Mouse (Mus musculus) G1E (cell line): Measurements from ENCODE around the gene Slc25a25.

Experiments used
- CTCF ChIP-seq: IDR thresholded peaks from 2 replicates; pipeline ENCODE4 v1.5.1; 2012; ENCODE audit warnings: low read depth, low read length, inconsistent platforms, mixed read lengths
- GATA1 ChIP-seq: IDR thresholded peaks from 2 replicates; pipeline ENCODE4 v1.6.1; 2012; ENCODE audit warnings: borderline replicate concordance, low read length, inconsistent platforms, mixed read lengths
- GATA2 ChIP-seq: IDR thresholded peaks from 2 replicates; pipeline ENCODE4 v1.6.1; 2012; ENCODE audit warnings: low read depth, low read length, inconsistent platforms, borderline replicate concordance
- POLR2AphosphoS5 ChIP-seq: IDR thresholded peaks from 2 replicates; pipeline ENCODE4 v1.6.1; 2012; ENCODE audit warnings: low read depth, low read length, inconsistent platforms; ENCODE audit not compliant: insufficient replicate concordance
- TAL1 ChIP-seq: conservative IDR thresholded peaks from 2 replicates; pipeline ENCODE4 v1.6.1; 2012; ENCODE audit warnings: low read depth, low read length, inconsistent platforms, mixed read lengths

DNA sequence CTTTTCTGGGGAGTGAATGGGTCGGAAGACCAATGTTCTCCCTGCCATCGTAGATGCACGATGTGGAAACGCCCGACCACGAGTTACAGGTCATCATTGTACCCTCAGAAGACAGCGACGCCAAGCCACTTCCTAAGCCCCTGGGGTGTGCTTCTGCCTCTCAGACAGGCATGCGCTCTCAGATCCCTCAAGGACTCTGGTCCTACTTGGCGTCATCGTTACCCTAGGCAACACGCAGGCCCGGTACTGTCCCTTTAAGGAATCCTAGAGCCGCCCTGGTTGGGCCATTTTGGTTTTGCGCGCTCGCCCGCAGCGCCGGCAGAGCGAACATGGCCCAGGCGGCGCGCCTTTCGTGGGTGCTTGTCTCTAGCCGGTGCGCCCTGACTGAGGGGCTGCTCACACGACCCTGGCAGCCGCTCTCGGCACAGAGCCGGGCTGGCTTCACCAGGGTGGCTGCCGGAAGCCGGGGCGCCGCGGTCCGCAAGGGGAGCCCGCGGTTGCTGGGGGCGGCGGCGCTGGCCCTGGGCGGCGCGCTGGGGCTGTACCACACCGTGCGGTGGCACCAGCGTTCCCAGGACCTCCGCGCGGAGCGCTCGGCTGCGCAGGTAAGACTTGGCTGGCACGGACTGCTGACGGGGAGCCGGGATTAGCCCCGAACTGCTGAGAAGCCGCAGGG is 55.2 kb downstream of the Slc25a25 start:
- TF ChIP-seq CTCF (no peak), POLR2AphosphoS5 (no peak), GATA1 (no peak), GATA2 (no peak), TAL1 (no peak)
